Mouse (Mus musculus): ENCODE measurements around the gene Slc37a2.

GRCm38 (mm10) chr9:37245404-37245803, 10.1 kb downstream of the Slc37a2 start:
- no peak for TF ChIP-seq CTCF (IDR thresholded peaks at IDR 0.05; ENCODE audit: extremely low read depth, insufficient read length, insufficient replicate concordance, low read depth, low read length)
- no peak for TF ChIP-seq POLR2A (IDR thresholded peaks at IDR 0.05; ENCODE audit: low read depth, low read length)

Measured in small intestine, adult 2 months (tissue).